Mouse (Mus musculus) heart, postnatal 25 days (tissue): ENCODE data around the gene Uroc1. TPM values are rescaled to one million over a fixed set of nuclear protein-coding genes. Genes with fewer than 3 reads are reported as not detected.

Experiments used
- DNase-seq: peaks from one replicate; pipeline ENCODE4 v3.0.0; 2022; ENCODE audit warnings: low spot score
- intact Hi-C: fragments of 180-260 bp; cut with DNase I; formaldehyde crosslinking; loops from one replicate; pipeline ENCODE4 v1.15.1; 2025
- total RNA-seq, 2 experiments: library from RNA; stranded (reverse); gene quantifications; 2 replicates each; pipeline ENCODE4 v1.2.3; 2021

Uroc1 gene
- total RNA-seq, 2 experiments from 2014 or later: not detected

DNA sequence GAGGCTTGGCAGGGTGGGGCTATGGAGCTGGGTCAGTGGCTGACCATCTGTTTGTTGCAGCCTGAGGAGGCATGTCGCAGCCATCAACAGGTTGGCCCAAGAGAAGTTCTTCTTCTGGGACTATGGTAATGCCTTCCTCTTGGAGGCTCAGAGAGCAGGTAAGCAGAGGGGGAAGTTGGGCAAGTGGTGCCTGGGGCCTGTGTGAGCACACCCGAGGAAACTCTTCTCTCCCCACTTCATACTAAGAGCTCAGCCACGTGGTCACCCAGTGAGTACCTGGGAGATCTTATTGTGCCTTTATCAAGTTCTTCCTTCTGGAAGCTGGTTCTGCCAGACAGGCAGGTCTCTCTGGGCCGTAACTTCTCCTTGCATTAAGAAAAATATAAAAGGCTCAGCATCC, 14.1 kb downstream of the Uroc1 start:
- no peak for DNase-seq
- intact Hi-C loops: no loop called here

- no peak for DNase-seq
- intact Hi-C loops: no loop called here
These were observed 15.4 kb downstream of the Uroc1 start for GRCm38 (mm10) chr6:90348500-90348899.

GRCm38 (mm10) chr6:90350011-90350410, 16.9 kb downstream of the Uroc1 start:
- intact Hi-C loops: no loop called here
- DNase-seq: no peak

- intact Hi-C loops: no loop called here
- DNase-seq: no peak
These were observed 25.1 kb downstream of the Uroc1 start for GRCm38 (mm10) chr6:90358142-90358541.

- DNase-seq: no peak
- intact Hi-C loops: no loop called here
These were observed 26.4 kb downstream of the Uroc1 start for GRCm38 (mm10) chr6:90359445-90359844.

- peak; percentile 65 for DNase-seq
- intact Hi-C loops: no loop called here
These were observed 27.1 kb downstream of the Uroc1 start for GRCm38 (mm10) chr6:90360024-90360781.

DNA sequence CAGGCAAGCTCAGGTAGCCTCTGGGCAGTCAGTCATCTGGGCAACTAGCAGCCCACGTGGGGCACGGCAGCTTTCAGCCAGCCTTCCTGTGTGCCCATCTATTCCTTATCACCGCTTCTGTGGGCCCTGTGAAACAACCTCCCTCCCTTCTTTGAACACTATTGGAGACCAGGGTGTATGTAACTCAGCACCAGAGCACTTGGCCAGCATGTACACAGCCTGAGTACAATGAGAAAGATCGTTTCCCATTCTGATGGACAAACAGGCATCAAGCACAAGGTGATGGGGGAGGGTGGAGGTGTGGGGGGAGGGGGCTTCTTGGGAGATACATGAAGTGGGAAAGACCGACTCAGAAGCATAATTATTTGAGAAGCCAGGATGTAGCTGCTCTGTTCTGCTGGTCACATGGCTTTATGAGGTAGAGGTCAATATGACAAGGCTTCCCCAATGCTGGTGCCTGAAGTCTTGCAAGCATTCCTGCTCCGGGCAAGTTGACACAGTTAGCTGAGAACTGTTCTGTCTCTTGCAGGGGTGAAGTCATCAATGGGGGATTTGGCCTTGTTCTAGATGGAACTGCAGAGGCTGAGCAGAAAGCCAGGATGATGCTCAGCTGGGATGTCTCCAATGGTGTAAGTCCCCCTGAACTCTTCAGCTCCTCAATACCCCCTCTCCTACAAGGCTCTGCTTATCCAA, 28.0 kb downstream of the Uroc1 start:
- no peak for DNase-seq
- intact Hi-C loops: no loop called here

GRCm38 (mm10) chr6:90363301-90363700, 30.2 kb downstream of the Uroc1 start:
- intact Hi-C loops: no loop called here
- no peak for DNase-seq

DNA sequence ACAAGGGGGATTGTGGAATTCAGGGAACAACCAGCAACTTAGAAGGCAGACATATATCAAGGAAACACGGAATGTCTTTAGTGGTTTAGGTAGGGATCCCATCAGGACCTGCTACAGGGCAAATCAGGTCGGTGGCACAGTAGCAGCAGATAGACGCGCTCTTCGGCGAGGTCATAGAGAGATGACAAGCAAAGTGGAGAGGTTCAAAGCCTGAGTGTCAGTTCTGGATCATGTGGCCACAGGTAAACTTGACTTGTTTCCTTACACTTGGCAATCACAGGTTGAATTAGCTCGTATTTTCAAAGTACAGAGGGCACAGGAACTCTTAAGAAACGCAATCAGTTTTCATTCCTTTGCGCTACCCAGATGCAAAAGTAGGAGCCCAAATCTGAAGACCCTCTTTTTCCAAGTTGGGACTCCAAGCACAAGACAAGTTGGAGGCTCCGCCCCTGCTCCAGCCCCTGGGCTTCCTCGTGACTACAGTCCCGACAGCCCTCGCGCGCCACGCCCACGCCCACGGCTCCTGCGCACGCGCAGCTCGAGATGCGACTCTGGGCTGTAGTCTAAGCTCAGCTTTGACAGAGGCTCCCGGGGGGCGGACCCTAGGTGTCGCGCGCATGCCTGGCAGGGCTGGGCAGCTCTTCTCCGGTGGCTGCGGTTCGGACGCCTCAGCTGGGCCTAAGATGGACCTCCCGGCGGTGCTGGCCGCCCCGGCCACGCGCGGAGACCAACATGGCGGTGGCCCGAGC, 36.1 kb downstream of the Uroc1 start, which contains the start of gene Zxdc:
TSS of gene Zxdc (plus strand) at position 517 of the 749 bp plus-strand sequence.
- intact Hi-C loops: no loop called here
- peak; percentile 99 for DNase-seq

GRCm38 (mm10) chr6:90369725-90370553, 36.9 kb downstream of the Uroc1 start:
- intact Hi-C loops: no loop called here
- no peak for DNase-seq

DNA sequence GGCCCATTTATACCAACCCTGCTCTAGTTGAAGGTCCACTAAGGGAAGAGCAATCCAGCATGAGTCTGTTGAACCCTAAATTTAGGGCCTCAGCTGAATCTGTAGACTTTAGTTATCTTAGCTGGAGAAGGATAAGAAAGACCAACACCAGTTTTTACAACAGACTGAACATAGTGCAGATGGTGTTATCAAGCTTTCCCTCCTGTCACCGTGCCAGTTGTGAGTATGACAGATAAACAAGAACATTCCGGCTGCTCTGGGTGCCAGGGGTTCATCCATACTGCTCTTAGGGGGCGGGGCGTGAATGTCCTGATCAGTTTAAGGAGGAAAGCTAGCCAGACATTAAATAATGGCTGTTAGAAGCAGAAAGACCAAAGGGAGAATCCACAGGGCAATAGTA, 41.6 kb downstream of the Uroc1 start:
- intact Hi-C loops: no loop called here
- DNase-seq: no peak

DNA sequence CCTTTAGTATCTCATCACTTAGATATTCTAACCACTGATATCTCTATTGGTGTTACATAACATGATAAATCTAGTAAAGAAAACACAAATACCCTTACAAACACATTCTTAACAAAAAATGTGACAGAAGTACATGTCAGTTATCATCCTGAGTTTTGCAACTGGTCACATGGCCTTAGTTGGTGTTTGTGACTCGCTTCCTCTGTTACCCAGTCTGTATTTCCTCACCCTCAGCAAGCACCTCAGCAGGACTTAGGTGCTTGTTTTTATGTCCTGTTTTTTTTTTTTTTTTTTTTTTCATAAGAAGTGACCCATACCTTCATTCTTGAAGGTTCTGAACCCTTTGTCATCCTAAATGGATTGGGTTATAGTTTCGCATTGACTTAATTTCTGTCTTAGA, 44.6 kb downstream of the Uroc1 start:
- no peak for DNase-seq
- intact Hi-C loops: no loop called here

DNA sequence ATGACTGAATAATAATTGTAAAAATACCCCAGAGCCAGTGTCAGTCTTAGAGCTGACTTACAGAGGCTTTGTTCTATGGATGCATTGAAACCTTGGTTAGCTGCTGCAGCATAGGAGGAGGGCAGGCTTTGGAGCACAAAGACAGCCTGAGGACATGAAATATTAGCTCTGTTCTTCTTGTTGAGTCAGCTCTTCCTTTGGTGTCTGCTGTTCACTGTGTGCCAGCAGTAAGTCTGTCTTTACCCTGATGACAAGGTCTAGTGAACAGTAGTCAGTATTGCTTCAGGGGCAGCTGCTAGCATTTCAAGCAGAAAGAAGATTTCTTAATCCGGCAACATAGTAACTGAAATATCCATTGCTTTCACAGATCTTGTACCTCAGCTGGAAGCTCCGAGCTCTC, 48.4 kb downstream of the Uroc1 start:
- no peak for DNase-seq
- intact Hi-C loops: no loop called here

DNA sequence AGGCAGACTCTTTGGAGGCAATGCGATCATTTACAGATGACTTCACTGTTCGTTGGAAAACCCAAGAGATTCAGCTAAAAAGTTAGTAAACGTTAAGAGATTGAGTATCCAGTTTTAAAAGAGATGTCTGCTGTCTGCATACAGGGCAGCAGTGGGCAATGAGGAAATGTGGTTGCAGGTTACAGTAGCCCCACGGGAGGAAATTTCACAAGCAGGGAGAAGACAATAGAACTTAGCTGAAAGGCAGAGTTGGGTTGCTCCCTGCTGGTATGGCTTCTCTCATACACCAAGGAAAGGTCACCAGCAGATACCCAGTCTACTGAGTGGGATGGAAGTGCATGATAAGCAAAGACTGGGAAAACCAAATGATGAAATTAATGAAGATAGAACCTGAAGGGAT, 57.5 kb downstream of the Uroc1 start:
- no peak for DNase-seq
- intact Hi-C loops: no loop called here

DNA sequence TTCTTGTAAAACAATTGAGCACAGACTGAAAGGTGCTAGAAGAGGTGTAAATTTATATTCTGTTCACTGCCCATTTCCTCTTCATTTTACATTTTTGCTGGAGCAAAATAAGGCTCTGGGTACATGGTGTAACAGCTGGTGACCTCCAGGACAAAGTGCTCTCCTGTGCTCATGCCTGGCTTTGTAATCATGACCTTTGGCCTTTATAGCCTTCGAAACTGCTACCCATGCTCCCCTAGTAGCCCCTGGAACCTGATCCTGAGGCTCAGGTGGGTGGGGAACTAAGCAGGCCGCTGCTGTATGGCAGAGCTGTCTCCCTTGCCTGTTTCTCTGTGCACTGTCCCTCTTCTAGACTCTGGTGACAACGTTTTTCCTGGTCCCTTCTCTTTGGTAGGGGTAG, 60.9 kb downstream of the Uroc1 start:
- DNase-seq: no peak
- intact Hi-C loops: no loop called here

DNA sequence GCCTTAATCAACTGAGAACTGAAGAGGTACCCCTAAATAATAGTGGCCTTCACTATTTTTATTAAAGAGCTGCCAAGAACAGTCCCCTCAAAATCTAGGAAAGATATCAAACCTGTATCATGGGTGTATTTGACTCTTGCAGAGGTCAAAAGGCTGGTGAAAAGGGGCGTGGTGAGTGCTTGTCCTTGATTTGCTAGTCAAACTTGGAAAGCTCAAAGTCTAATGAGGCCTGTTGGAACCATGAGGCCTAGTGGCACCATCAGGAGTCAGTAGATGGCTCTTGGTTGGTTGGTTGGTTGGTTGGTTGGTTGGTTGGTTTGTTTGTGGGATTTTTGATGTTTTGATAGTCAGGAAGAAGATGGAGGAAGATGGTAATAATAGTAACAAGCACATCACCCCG, 62.7 kb downstream of the Uroc1 start:
- DNase-seq: no peak
- intact Hi-C loops: no loop called here

DNA sequence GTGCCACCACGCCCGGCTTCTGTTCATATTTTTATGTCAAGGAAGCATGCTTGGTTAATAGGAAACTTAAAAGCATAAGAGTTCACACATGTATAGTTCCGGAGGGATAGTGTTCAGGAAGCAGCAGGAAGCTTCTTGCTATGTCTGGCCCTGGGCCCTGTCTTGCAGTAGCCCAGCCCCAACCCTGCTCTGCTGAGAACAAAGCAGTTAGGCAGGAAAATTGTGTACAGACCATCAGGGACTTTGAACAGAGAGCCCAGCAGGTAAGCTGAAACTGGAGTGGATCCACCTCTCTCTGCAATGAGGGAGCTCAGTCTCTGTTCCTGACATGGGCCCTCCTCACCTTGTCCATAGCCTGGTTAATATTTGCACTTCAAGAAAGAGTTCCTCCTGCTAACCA, 64.2 kb downstream of the Uroc1 start:
- no peak for DNase-seq
- intact Hi-C loops: no loop called here

DNA sequence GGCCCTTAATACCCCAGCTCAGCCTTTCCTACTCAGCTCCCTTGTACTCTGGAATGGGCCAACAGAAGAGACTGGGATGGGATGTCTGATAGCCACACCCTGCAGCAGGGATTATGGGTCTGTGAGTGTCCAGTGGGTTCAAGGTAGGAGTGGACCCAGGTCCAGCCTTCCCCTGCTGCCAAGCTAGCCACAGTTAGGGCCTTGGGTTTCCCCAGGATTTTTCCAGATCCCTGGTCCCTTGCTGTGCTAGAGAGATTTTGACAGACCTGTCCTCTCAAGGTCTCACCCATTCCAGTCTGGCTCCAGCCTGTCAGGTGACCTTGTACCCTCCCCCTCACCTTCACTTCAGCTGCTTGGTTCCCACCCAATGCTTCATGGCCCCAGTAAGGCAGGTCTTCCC, 75.5 kb downstream of the Uroc1 start:
- no peak for DNase-seq
- intact Hi-C loops: no loop called here

GRCm38 (mm10) chr6:90410972-90411371, 77.9 kb downstream of the Uroc1 start:
- intact Hi-C loops: no loop called here

GRCm38 (mm10) chr6:90411926-90412325, 78.8 kb downstream of the Uroc1 start:
- no peak for DNase-seq
- intact Hi-C loops: no loop called here

More at GRCm38 (mm10) chr6:90410972-90411371, 77.9 kb downstream of the Uroc1 start:
- no peak for DNase-seq
